Mouse (Mus musculus) CD4-positive, CD25-positive, alpha-beta regulatory T cell, adult 4 months (primary cell): ENCODE results near the gene C1qtnf7. TPM values are rescaled to one million over a fixed set of nuclear protein-coding genes. Genes with fewer than 3 reads are reported as not detected.

Experiments used
- ATAC-seq: one replicate; pipeline ENCODE4 v1.8.0; 2017
- polyA plus RNA-seq, 2 experiments: library from polyadenylated mRNA; unstranded; fragments of 100-300 nt; shearing (Covaris generic); gene quantifications; one replicate each; pipeline ENCODE4 v1.2.1; 2017

The C1qtnf7 gene
- polyA plus RNA-seq, 2 experiments from 2014 or later = not detected

DNA sequence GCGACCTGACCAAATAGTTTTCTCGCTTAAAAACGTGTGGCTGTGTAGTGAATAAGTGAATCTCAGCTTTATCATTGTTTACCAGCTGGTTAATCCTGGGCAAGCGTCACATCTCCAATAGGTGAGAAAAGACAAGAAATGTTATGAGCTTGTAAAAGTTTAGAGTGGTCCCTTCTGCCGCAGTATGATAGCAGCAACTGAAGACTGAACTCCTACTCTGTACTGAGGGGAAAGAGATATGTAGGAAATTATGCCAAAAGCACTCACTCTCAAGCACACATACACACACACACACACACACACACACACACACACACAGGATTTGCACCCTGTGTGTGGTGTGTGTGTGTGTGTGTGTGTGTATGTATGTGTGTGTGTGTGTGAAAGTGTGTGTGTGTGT lies 26.2 kb downstream of the C1qtnf7 start:
- ATAC-seq = no peak

GRCm38 (mm10) chr5:43542246-43542845 lies 27.0 kb downstream of the C1qtnf7 start:
- ATAC-seq = no peak

DNA sequence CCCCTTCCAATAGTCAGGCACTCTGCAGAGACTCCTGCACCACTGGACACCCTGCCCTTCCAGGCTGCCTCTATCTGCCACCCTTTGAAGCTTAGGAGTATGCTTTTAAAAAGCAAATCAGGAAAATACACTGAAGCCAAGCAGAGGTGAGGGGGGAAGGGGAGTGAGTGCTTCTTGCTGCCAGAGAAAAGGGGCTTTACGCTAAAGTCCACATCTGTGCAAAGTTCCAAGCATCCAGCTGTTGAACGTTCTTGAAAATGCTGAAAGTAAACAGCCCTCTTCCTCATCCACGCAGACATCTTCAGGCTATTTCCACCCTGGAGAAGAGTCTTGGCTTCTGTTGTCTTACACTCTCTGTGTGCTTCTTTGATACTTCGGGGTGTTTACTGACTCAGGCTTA lies 34.6 kb downstream of the C1qtnf7 start:
- ATAC-seq = no peak

- ATAC-seq = no peak
These were observed 35.1 kb downstream of the C1qtnf7 start for GRCm38 (mm10) chr5:43550444-43550843.

DNA sequence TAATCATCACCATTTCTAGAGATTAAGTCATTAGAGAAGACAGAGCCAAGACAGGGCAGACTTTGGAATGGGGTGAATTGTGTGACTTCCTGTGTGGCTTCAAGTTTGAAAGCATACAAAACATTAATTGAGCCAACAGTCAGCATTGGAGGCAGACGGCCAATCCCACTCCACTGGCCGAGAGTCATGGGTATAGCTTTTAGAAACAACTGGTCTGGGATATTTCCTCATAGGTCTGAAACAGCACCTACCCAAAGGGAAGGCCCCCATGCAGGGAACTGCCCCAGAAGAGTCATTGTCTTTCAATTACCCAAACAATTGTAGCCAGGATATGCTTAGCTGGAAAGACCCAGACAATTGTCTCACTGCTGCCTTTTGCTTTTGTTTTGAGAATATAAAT lies 39.5 kb downstream of the C1qtnf7 start:
- ATAC-seq = no peak

- ATAC-seq = no peak
These were observed 40.1 kb downstream of the C1qtnf7 start for GRCm38 (mm10) chr5:43555406-43555805.

- no peak for ATAC-seq
These were observed 42.1 kb downstream of the C1qtnf7 start for GRCm38 (mm10) chr5:43557436-43557835.

DNA sequence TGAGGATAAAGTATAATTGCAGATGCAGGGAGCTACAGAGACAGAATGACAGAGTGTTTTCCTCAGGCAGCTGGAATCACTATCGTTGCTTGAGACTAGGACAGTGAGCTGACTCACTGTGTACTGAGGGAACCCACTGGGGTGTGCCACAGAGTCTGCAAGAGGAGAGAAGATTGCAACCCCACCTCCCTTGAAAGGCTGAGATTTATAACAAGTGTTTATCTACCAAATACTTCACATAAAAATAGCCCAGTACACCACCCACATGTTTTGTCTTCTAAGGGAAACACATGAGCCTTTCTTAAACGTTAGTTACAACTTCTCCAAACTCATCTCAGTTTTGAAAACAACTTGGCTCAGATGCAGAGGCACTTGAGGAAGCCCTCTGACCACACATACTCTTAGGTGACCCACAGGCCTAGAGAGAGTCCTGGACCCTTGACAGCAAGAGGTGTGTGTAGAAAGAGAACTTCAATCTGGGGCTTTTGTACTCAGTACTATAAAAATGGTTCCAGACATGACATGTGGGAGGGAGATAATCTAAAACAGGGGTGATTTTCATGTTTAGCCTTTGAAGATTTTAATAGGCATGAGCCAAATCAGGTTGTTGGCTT lies 46.4 kb downstream of the C1qtnf7 start:
- no peak for ATAC-seq

DNA sequence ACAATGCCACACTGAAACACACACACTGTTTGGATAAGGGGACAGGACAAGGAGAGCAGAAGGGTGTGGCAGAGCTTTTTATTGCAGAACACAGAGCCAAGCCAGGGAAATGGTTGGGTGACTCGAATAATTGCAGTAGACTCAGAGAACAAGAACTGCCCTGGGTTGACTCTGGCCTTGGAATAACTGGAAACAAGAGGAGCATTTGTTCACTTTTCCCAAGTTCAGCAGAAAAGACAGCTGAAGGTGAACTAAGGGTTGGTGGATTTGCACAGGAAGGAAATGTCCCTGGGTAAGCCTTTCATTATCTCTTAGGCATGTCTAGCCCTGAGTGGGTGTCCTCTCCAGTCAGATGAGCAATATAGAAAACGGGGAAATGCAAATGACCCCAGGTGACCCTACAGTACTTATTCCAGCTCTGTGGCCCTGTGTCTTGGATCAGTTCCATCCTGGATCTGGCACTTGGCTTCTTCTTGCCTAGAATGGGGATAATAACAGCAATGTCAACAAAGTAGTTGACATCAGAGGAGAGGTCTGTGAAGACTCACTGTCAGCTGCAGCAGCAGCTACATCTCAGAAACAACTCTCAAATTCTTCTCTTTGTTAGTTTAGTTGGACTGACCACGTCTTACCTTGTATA lies 54.5 kb downstream of the C1qtnf7 start:
- no peak for ATAC-seq

GRCm38 (mm10) chr5:43582876-43583275 lies 67.5 kb downstream of the C1qtnf7 start:
- ATAC-seq = no peak

GRCm38 (mm10) chr5:43583326-43584120 lies 68.2 kb downstream of the C1qtnf7 start:
- ATAC-seq = no peak

GRCm38 (mm10) chr5:43584464-43584863 lies 69.1 kb downstream of the C1qtnf7 start:
- ATAC-seq = no peak

GRCm38 (mm10) chr5:43585406-43586245 lies 70.3 kb downstream of the C1qtnf7 start:
- no peak for ATAC-seq

DNA sequence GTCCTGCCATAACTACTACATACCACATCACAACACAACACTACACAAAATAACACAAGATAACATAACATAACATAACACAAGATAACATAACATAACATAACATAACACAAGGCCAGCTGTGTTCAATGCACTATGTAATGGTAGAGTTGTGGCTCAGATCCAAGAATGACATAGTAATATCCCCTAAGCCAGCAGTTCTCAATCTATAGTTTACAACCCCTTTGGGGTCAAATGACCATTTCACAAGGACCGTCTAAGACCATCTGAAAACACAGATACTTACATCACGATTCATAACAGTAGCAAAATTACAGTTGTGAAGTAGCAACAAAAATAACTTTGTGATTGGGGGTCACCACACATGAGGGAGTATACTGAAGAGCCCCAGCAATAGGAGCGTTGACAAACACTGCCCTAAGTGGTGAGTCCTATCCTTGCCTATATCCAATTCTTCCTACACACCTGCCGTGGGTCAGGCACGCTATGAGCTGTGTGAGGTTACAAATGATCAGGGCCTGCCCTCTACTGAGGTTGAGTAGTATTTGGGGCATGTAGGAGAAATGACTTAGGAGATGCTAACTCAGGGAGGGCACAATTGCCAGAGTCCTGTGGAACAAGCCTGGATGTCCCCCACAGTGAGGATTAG lies 73.6 kb downstream of the C1qtnf7 start:
- no peak for ATAC-seq

DNA sequence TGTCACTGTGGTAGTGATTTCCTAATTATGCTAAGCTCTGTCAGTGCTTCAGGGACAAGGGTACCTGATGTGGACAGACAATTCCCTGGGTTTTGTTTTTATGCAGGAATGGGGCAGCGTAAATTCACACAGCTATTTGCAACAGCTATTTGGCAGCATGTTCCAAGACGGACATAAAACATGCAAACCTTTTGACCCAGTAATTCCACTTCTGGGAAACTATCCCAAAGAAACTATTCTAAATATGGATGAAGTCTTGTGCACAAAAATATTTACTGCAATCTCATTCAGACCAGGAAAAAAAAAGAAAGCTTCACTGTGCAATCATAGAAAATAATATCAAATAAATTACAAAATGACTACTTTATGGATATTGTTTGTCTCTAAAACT lies 74.1 kb downstream of the C1qtnf7 start:
- ATAC-seq = no peak

GRCm38 (mm10) chr5:43590311-43590731 lies 75.0 kb downstream of the C1qtnf7 start:
- ATAC-seq = no peak

- ATAC-seq = no peak
These were observed 86.3 kb downstream of the C1qtnf7 start for GRCm38 (mm10) chr5:43601601-43602000.

- no peak for ATAC-seq
These were observed 87.2 kb downstream of the C1qtnf7 start for GRCm38 (mm10) chr5:43602518-43602917.

DNA sequence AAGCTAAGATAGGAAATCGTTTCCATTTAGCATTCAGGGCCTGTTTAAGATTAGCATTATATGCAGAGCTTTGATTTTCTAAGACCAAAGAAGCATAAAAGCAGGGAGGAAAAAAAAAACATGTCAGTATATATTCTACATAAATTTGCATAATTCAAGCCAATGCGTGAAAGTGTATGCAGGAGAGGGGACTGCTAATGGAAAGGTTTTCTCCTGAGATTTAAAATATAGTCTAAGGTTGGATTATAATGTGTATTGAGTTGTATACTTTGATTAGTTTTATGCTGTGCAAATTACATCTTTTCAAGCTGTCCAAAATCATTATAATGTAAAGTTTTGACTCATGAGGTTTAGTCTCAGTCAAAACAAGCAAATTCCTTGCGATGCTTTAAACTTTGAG lies 88.2 kb downstream of the C1qtnf7 start:
- ATAC-seq = no peak

DNA sequence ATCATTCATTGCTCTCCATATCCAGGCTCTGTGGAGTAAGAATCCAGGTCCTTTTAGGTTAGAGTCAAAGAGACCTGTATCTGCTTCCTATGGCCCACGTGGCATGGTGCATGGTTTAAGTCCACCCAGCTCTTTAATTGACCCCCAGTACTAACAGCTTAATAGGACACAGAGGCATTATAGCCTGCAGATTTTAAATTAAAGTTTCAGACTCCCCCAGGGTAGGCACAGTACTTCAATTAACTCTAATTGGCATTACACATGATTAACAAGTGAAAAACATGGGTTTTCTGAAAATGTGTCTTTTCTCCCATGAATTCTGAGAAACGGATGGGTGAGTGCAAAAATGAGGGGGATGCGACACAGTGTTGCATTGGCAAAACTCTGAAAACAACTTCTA lies 92.7 kb downstream of the C1qtnf7 start:
- ATAC-seq = no peak

- ATAC-seq = no peak
These were observed 94.4 kb downstream of the C1qtnf7 start for GRCm38 (mm10) chr5:43609760-43610159.
